Mouse (Mus musculus) liver, embryonic 15.5 days (tissue): ENCODE measurements around the gene Prss48. TPM values are rescaled to one million over a fixed set of nuclear protein-coding genes. Genes with fewer than 3 reads are reported as not detected.

Source experiments
- ATAC-seq: fragments of 200-750 bp; cut with Nextera tagmentation; 2 replicates; pipeline ENCODE4 v1.8.0; 2017; ENCODE audit warnings: moderate number of reproducible peaks, mild to moderate bottlenecking, moderate library complexity; ENCODE audit not compliant: insufficient read depth
- H3K27ac ChIP-seq: fragments of 300-500 bp; sonication (generic); replicated peaks from 2 replicates; pipeline ENCODE4 v1.5.1; 2015; ENCODE audit warnings: mild to moderate bottlenecking, inconsistent platforms
- H3K27me3 ChIP-seq: fragments of 300-500 bp; sonication (generic); 2 replicates; pipeline ENCODE4 v1.6.1; 2015; ENCODE audit warnings: mild to moderate bottlenecking, inconsistent platforms
- H3K36me3 ChIP-seq: fragments of 300-500 bp; sonication (generic); replicated peaks from 2 replicates; pipeline ENCODE4 v1.6.1; 2015; ENCODE audit warnings: moderate library complexity, mild to moderate bottlenecking, inconsistent platforms
- H3K4me1 ChIP-seq: fragments of 300-500 bp; sonication (generic); replicated peaks from 2 replicates; pipeline ENCODE4 v1.6.1; 2015; ENCODE audit warnings: inconsistent platforms
- H3K4me2 ChIP-seq: fragments of 300-500 bp; sonication (generic); 2 replicates; pipeline ENCODE4 v1.6.1; 2015; ENCODE audit warnings: moderate library complexity, mild to moderate bottlenecking, inconsistent platforms
- H3K4me3 ChIP-seq: fragments of 300-500 bp; sonication (generic); replicated peaks from 2 replicates; pipeline ENCODE4 v1.5.1; 2015; ENCODE audit warnings: mild to moderate bottlenecking, inconsistent platforms
- H3K9ac ChIP-seq: fragments of 300-500 bp; sonication (generic); 2 replicates; pipeline ENCODE4 v1.6.1; 2015; ENCODE audit warnings: moderate library complexity, mild to moderate bottlenecking, inconsistent platforms
- H3K9me3 ChIP-seq: fragments of 300-500 bp; sonication (generic); replicated peaks from 2 replicates; pipeline ENCODE4 v1.6.1; 2016; ENCODE audit warnings: inconsistent platforms
- WGBS: fragments of 180-500 bp; shearing (Covaris S2); methylation state at CpG from one replicate; pipeline ENCODE4 v1.1.7; 2015; ENCODE audit warnings: mixed read lengths; ENCODE audit not compliant: insufficient replicate concordance; 5-methylcytosine and 5-hydroxymethylcytosine counted together
- polyA plus RNA-seq: library from polyadenylated mRNA; unstranded; fragments of >200 nt; fragmentation: Nextera tagmentation; extraction: Ambion mirVana; gene quantifications from 2 replicates; pipeline ENCODE4 v1.2.1, GENCODE M21; 2015

Gene Prss48
- polyA plus RNA-seq, result not detected in 2 replicates

GRCm38 (mm10) chr3:86002423-86002822 lies at the start of gene Prss48:
Gene Prss48 (minus strand): TSS chr3:86002491.
- ATAC-seq, result no peak
- Histone ChIP-seq H3K9me3 (no peaks in the 10 kb centered on the region), H3K27ac (no peak within 1 kb of the TSS), H3K27me3 (no peaks in the 10 kb centered on the region), H3K36me3 (no peaks in the 10 kb centered on the region), H3K4me2 (no peak within 1 kb of the TSS), H3K4me1 (peaks cover 20% of the 10 kb centered on the region), H3K9ac (no peak within 1 kb of the TSS), H3K4me3 (no peak within 1 kb of the TSS)
- 72% methylated on average over 17 of the region's 17 CpGs for WGBS

GRCm38 (mm10) chr3:86049041-86049440 lies 46.8 kb upstream of the Prss48 start:
- 69% methylated on average over 2 of the region's 2 CpGs for WGBS
- no peak for ATAC-seq
- no peak overlapping the region for H3K27ac ChIP-seq
- 0 out of 2 replicates have a peak, but pooled peaks cover 7% of the 10 kb centered on the region for H3K36me3 ChIP-seq
- no peaks in the 10 kb centered on the region for H3K4me1 ChIP-seq
- no peaks in the 10 kb centered on the region for H3K9me3 ChIP-seq
- no peak overlapping the region for H3K9ac ChIP-seq
- H3K27me3 ChIP-seq, result no peaks in the 10 kb centered on the region
- H3K4me2 ChIP-seq, result no peak overlapping the region
- no peak overlapping the region for H3K4me3 ChIP-seq

- Histone ChIP-seq H3K9me3 (no peaks in the 10 kb centered on the region), H3K4me3 (no peak overlapping the region), H3K9ac (no peak overlapping the region), H3K4me2 (no peak overlapping the region), H3K27ac (no peak overlapping the region), H3K4me1 (no peaks in the 10 kb centered on the region), H3K36me3 (0 out of 2 replicates have a peak, but pooled peaks cover 11% of the 10 kb centered on the region), H3K27me3 (no peaks in the 10 kb centered on the region)
- ATAC-seq, result no peak
- 77% methylated on average over 9 of the region's 9 CpGs for WGBS
Observed at GRCm38 (mm10) chr3:86047686-86048408, 45.6 kb upstream of the Prss48 start.

GRCm38 (mm10) chr3:86040286-86041201 lies 38.3 kb upstream of the Prss48 start:
- Histone ChIP-seq H3K27me3 (no peaks in the 10 kb centered on the region), H3K36me3 (0 out of 2 replicates have a peak, but pooled peaks cover 5% of the 10 kb centered on the region), H3K4me3 (no peak overlapping the region), H3K4me2 (no peak overlapping the region), H3K4me1 (no peaks in the 10 kb centered on the region), H3K9me3 (no peaks in the 10 kb centered on the region), H3K9ac (no peak overlapping the region), H3K27ac (no peak overlapping the region)
- ATAC-seq, result no peak
- WGBS, result 69% methylated on average over 14 of the region's 14 CpGs

GRCm38 (mm10) chr3:86038648-86039047 lies 36.4 kb upstream of the Prss48 start:
- H3K4me3 ChIP-seq, result no peak overlapping the region
- no peak overlapping the region for H3K27ac ChIP-seq
- no peaks in the 10 kb centered on the region for H3K4me1 ChIP-seq
- 0 out of 2 replicates have a peak, but pooled peaks cover 5% of the 10 kb centered on the region for H3K36me3 ChIP-seq
- no peak overlapping the region for H3K9ac ChIP-seq
- ATAC-seq, result no peak
- 57% methylated on average over 3 of the region's 3 CpGs for whole genome bisulfite sequencing
- H3K27me3 ChIP-seq, result no peaks in the 10 kb centered on the region
- no peak overlapping the region for H3K4me2 ChIP-seq
- no peaks in the 10 kb centered on the region for H3K9me3 ChIP-seq

GRCm38 (mm10) chr3:86037926-86038484 lies 35.7 kb upstream of the Prss48 start:
- Histone ChIP-seq H3K4me2 (no peak overlapping the region), H3K27me3 (no peaks in the 10 kb centered on the region), H3K4me1 (no peaks in the 10 kb centered on the region), H3K4me3 (no peak overlapping the region), H3K9ac (no peak overlapping the region), H3K36me3 (0 out of 2 replicates have a peak, but pooled peaks cover 2% of the 10 kb centered on the region), H3K27ac (no peak overlapping the region), H3K9me3 (no peaks in the 10 kb centered on the region)
- ATAC-seq, result no peak
- 81% methylated on average over 9 of the region's 9 CpGs for WGBS

- Histone ChIP-seq H3K4me2 (no peak overlapping the region), H3K36me3 (no peaks in the 10 kb centered on the region), H3K4me3 (no peak overlapping the region), H3K9me3 (no peaks in the 10 kb centered on the region), H3K27me3 (no peaks in the 10 kb centered on the region), H3K27ac (no peak overlapping the region), H3K4me1 (no peaks in the 10 kb centered on the region; the same call in 1 of the 2 replicates), H3K9ac (no peak overlapping the region)
- WGBS, result 59% methylated on average over 9 of the region's 9 CpGs
- ATAC-seq, result no peak
Observed at GRCm38 (mm10) chr3:86033455-86034090, 31.3 kb upstream of the Prss48 start.

GRCm38 (mm10) chr3:86030566-86030965 lies 28.3 kb upstream of the Prss48 start:
- ATAC-seq, result no peak
- Histone ChIP-seq H3K27ac (no peak overlapping the region), H3K4me3 (no peak overlapping the region), H3K9ac (no peak overlapping the region), H3K4me1 (no peaks in the 10 kb centered on the region; the same call in 1 of the 2 replicates), H3K9me3 (no peaks in the 10 kb centered on the region), H3K4me2 (no peak overlapping the region), H3K36me3 (no peaks in the 10 kb centered on the region), H3K27me3 (no peaks in the 10 kb centered on the region)
- 69% methylated on average over 4 of the region's 4 CpGs for WGBS

GRCm38 (mm10) chr3:86028658-86029375 lies 26.5 kb upstream of the Prss48 start:
- Histone ChIP-seq H3K36me3 (no peaks in the 10 kb centered on the region), H3K4me1 (no peaks in the 10 kb centered on the region; the same call in 1 of the 2 replicates), H3K4me3 (no peak overlapping the region), H3K27me3 (no peaks in the 10 kb centered on the region), H3K9ac (no peak overlapping the region), H3K4me2 (no peak overlapping the region), H3K27ac (no peak overlapping the region), H3K9me3 (no peaks in the 10 kb centered on the region)
- ATAC-seq, result no peak
- 52% methylated on average over 15 of the region's 15 CpGs for WGBS
